Mouse (Mus musculus) heart, postnatal 14 days (tissue): ENCODE results near the gene Itga2. TPM values are rescaled to one million over a fixed set of nuclear protein-coding genes. Genes with fewer than 3 reads are reported as not detected.

ENCODE experiments used
- DNase-seq, 2 experiments: peaks; one replicate each; pipeline ENCODE4 v3.0.0; 2021 to 2022
- intact Hi-C: fragments of 180-260 bp; cut with DNase I; formaldehyde crosslinking; loops from one replicate; pipeline ENCODE4 v1.15.1; 2025
- long read RNA-seq, 2 experiments: library from polyadenylated mRNA; stranded (forward); transcript quantifications; one replicate each; pipeline ENCODE4 v2.0.0; 2021
- total RNA-seq, 2 experiments: library from RNA; stranded (reverse); gene quantifications; 2 replicates each; pipeline ENCODE4 v1.2.3; 2021

Itga2 gene
- total RNA-seq, result 1 to 10 TPM; 1.5 to 2.4 TPM
- long read RNA-seq, experiment 1, partial matches to known transcripts, result 0 of 1 reads
- long read RNA-seq, experiment 1, other reads (novel, unspliced or antisense), result 1 of 1 reads
- long read RNA-seq, experiment 2, result 0 reads

- peak; percentile 76 for DNase-seq
- intact Hi-C loops, result loop anchor here (1.0 to 5.0 kb wide), 2 partner anchors 35 to 99 kb away; no protein-coding TSS in a partner anchor
Measured at GRCm38 (mm10) chr13:114931775-114932294, at the start of gene Itga2. TSS of gene Itga2 (minus strand) at chr13:114932100.

GRCm38 (mm10) chr13:114980831-114981419 is 49.0 kb upstream of the Itga2 start:
- intact Hi-C loops, result loop anchor here (5.0 kb wide), 1 partner anchor 241 kb away; no protein-coding TSS in a partner anchor
- no peak for DNase-seq

- no peak for DNase-seq
- intact Hi-C loops, result no loop called here
Measured at GRCm38 (mm10) chr13:114974484-114975042, 42.7 kb upstream of the Itga2 start.

- intact Hi-C loops, result no loop called here
- no peak for DNase-seq
Measured at GRCm38 (mm10) chr13:114971905-114972304, 40.0 kb upstream of the Itga2 start.

GRCm38 (mm10) chr13:114964233-114964632 is 32.3 kb upstream of the Itga2 start:
- intact Hi-C loops, result loop anchor here (1.0 kb wide), 1 partner anchor 132 kb away; no protein-coding TSS in a partner anchor
- peak; percentile 77 to 84 for DNase-seq

- no peak for DNase-seq
- intact Hi-C loops, result no loop called here
Measured at GRCm38 (mm10) chr13:114954516-114954915, 22.6 kb upstream of the Itga2 start.

GRCm38 (mm10) chr13:114933541-114933940 is 1.6 kb upstream of the Itga2 start:
- intact Hi-C loops, result loop anchor here (5.0 kb wide), 1 partner anchor 36 kb away; no protein-coding TSS in a partner anchor
- DNase-seq, result no peak

GRCm38 (mm10) chr13:114930996-114931649 is 777 bp downstream of the Itga2 start:
- DNase-seq, result peak; percentile 10 to 13
- intact Hi-C loops, result loop anchor here (1.0 to 5.0 kb wide), 2 partner anchors 34 to 98 kb away; no protein-coding TSS in a partner anchor

- no peak for DNase-seq
- intact Hi-C loops, result no loop called here
Measured at GRCm38 (mm10) chr13:114924785-114925184, 7.1 kb downstream of the Itga2 start.

GRCm38 (mm10) chr13:114923331-114923730 is 8.6 kb downstream of the Itga2 start:
- intact Hi-C loops, result no loop called here
- DNase-seq, result no peak

- intact Hi-C loops, result no loop called here
- DNase-seq, result no peak
Measured at GRCm38 (mm10) chr13:114915767-114916166, 16.1 kb downstream of the Itga2 start.

- intact Hi-C loops, result no loop called here
- no peak for DNase-seq
Measured at GRCm38 (mm10) chr13:114914963-114915362, 16.9 kb downstream of the Itga2 start.

- intact Hi-C loops, result no loop called here
- no peak for DNase-seq
Measured at GRCm38 (mm10) chr13:114914559-114914958, 17.3 kb downstream of the Itga2 start.

GRCm38 (mm10) chr13:114910629-114911028 is 21.3 kb downstream of the Itga2 start:
- intact Hi-C loops, result no loop called here

GRCm38 (mm10) chr13:114909514-114909913 is 22.4 kb downstream of the Itga2 start:
- intact Hi-C loops, result no loop called here
- DNase-seq, result no peak

More at GRCm38 (mm10) chr13:114910629-114911028, 21.3 kb downstream of the Itga2 start:
- DNase-seq, result no peak

- intact Hi-C loops, result no loop called here
- no peak for DNase-seq
Measured at GRCm38 (mm10) chr13:114907876-114908275, 24.0 kb downstream of the Itga2 start.

GRCm38 (mm10) chr13:114896751-114897386 is 35.0 kb downstream of the Itga2 start:
- intact Hi-C loops, result loop anchor here (5.0 kb wide), 2 partner anchors 35 to 65 kb away; partner anchors contain the start of gene Itga2
- DNase-seq, result peak; percentile 69 to 73

GRCm38 (mm10) chr13:114895896-114896295 is 36.0 kb downstream of the Itga2 start:
- DNase-seq, result peak; percentile 25
- intact Hi-C loops, result loop anchor here (5.0 kb wide), 2 partner anchors 36 to 64 kb away; partner anchors contain the start of gene Itga2

- DNase-seq, result no peak
- intact Hi-C loops, result loop anchor here (5.0 kb wide), 2 partner anchors 38 to 62 kb away; partner anchors contain the start of gene Itga2
Measured at GRCm38 (mm10) chr13:114894718-114895117, 37.2 kb downstream of the Itga2 start.

- intact Hi-C loops, result no loop called here
- DNase-seq, result no peak
Measured at GRCm38 (mm10) chr13:114891655-114892054, 40.2 kb downstream of the Itga2 start.
